Mouse (Mus musculus) kidney, adult 10 weeks (tissue): ENCODE results near the gene Gpr132. TPM values are rescaled to one million over a fixed set of nuclear protein-coding genes. Genes with fewer than 3 reads are reported as not detected.

Source experiments
- polyA plus RNA-seq: library from polyadenylated mRNA; stranded (reverse); fragments of 350-450 nt; fragmentation: Illumina TruSeq; extraction: RNeasy Lipid Tissue Mini Kit (QIAGEN cat#74804); gene quantifications from one replicate; pipeline ENCODE4 v1.2.3, GENCODE M21; 2014; ENCODE audit warnings: low read depth, low replicate concordance

Gene Gpr132
- not detected for polyA plus RNA-seq

GRCm38 (mm10) chr12:112868178-112869087 is at the start of gene Gpr132:
Gene Gpr132 (minus strand): TSS chr12:112868228.

GRCm38 (mm10) chr12:112829244-112829864 is 38.7 kb downstream of the Gpr132 start, which contains the start of gene Cdca4:
Gene Cdca4 (minus strand): TSS chr12:112829423.

GRCm38 (mm10) chr12:112808587-112809364 is 59.3 kb downstream of the Gpr132 start, which contains the start of gene Clba1:
Gene Clba1 (plus strand): TSS chr12:112808937.

GRCm38 (mm10) chr12:112801864-112802846 is 65.9 kb downstream of the Gpr132 start, which contains the start of gene Ahnak2:
Gene Ahnak2 (minus strand): TSS chr12:112802657.

Other genes with a start within 250 kb of the Gpr132 start
- 1.5 TPM for gene Adssl1, start 248.2 kb downstream of the Gpr132 start, polyA plus RNA-seq
- 1.9 TPM for gene Siva1, start 223.5 kb downstream of the Gpr132 start, polyA plus RNA-seq
- 2.5 TPM for gene Akt1, start 193.3 kb downstream of the Gpr132 start, polyA plus RNA-seq
- 0.24 TPM for gene Zbtb42, start 189.4 kb downstream of the Gpr132 start, polyA plus RNA-seq
- gene Cep170b, start 147.8 kb downstream of the Gpr132 start, polyA plus RNA-seq = 23.6 TPM
- gene Pld4, start 107.6 kb downstream of the Gpr132 start, polyA plus RNA-seq = 0.20 TPM
- gene Ahnak2, start 65.6 kb downstream of the Gpr132 start, polyA plus RNA-seq = 0.16 TPM
- 5.5 TPM for gene Clba1, start 59.3 kb downstream of the Gpr132 start, polyA plus RNA-seq
- gene Cdca4, start 38.8 kb downstream of the Gpr132 start, polyA plus RNA-seq = 3.3 TPM
- 0.12 TPM for gene Jag2, start 61.5 kb upstream of the Gpr132 start, polyA plus RNA-seq
- gene Nudt14, start 73.9 kb upstream of the Gpr132 start, polyA plus RNA-seq = 0.44 TPM
- gene Btbd6, start 108.3 kb upstream of the Gpr132 start, polyA plus RNA-seq = 1.3 TPM
- gene Brf1, start 132.5 kb upstream of the Gpr132 start, polyA plus RNA-seq = 14.1 TPM
- gene Pacs2, start 146.3 kb upstream of the Gpr132 start, polyA plus RNA-seq = 6.4 TPM
- not detected for gene Tex22, start 206.3 kb upstream of the Gpr132 start, polyA plus RNA-seq
- 5.8 TPM for gene Mta1, start 230.1 kb upstream of the Gpr132 start, polyA plus RNA-seq